20 mouse cellular contexts compared by ENCODE assay signal in genomic region chr14:20012506-20013275, GRCm38 (mm10). TPM values are rescaled to one million over a fixed set of nuclear protein-coding genes. Genes with fewer than 3 reads are reported as not detected.
A peak's percentile ranks its signal among the peaks of the same experiment; 100 is the strongest.
DNase-seq lines count a peak whose midpoint lies in the region; TF ChIP-seq lines count a peak whose summit lies in the region.
"Had no signal": no experiment of that assay in that cellular context is flagged by ENCODE, and none has a peak within 500 bp of the region (broad histone marks: within the 10 kb centered on the region; RNA-seq: fewer than 3 reads in every experiment).

No protein-coding gene starts in this region.

- WGBS in thymus, adult 2 months, result 12% methylated on average over 9 of the region's 9 CpGs

- no peaks in the 10 kb centered on the region for H3K36me3 ChIP-seq in thymus, adult 2 months (ENCODE audit: control insufficient read depth, insufficient read depth, low read length)
- H3K36me3 ChIP-seq: embryonic facial prominence, embryonic 12.5 days; heart, embryonic 13.5 days; neural tube, embryonic 13.5 days had no signal

- H3K27ac ChIP-seq in thymus, adult 2 months (ENCODE audit: control insufficient read depth, insufficient read depth, low read length), result peak overlapping the region; percentile 89
- H3K27ac ChIP-seq: embryonic facial prominence, embryonic 12.5 days; heart, embryonic 13.5 days; layer of hippocampus, adult 2 months; neural tube, embryonic 13.5 days had no signal

- peak; percentile 21 for DNase-seq in kidney, postnatal 10 days
- DNase-seq in kidney, adult 8-10 months, result no peak
- DNase-seq in thymus, adult 2 months, result peak; percentile 22
- no peak for DNase-seq in thymus, adult 18-20 months
- peak; percentile 34 to 47 for DNase-seq in right cerebral cortex, postnatal 10 days (ENCODE audit: low spot score in 2 of 2)
- DNase-seq in thymus, postnatal 4 days, result peak; percentile 51
- no peak for DNase-seq in cerebellum, adult 9-11 months
- no peak for DNase-seq in retina, postnatal 1 day
- DNase-seq: cerebellum, adult 2 months; gastrocnemius, postnatal 14 days; heart, postnatal 4 days; kidney, adult 9 months; liver; liver, postnatal 0 days; lung, postnatal 36 days; spleen, adult 18-20 months had no signal

- no peak for TF ChIP-seq CTCF in thymus, adult 2 months (IDR thresholded peaks at IDR 0.05; ENCODE audit: borderline replicate concordance, control insufficient read depth, extremely low read depth, insufficient read depth, low read length, poor library complexity)

- peaks cover 11% of the 10 kb centered on the region for H3K4me1 ChIP-seq in thymus, adult 2 months (replicated peaks; ENCODE audit: control insufficient read depth, insufficient read depth, low read length)
- H3K4me1 ChIP-seq: embryonic facial prominence, embryonic 12.5 days; neural tube, embryonic 13.5 days had no signal

- H3K4me3 ChIP-seq in thymus, adult 2 months (ENCODE audit: control insufficient read depth, insufficient read depth, low read length), result no peak overlapping the region
- H3K4me3 ChIP-seq: embryonic facial prominence, embryonic 12.5 days; heart, embryonic 13.5 days; layer of hippocampus, adult 2 months; neural tube, embryonic 13.5 days had no signal

- no peaks in the 10 kb centered on the region for H3K27me3 ChIP-seq in thymus, adult 2 months (ENCODE audit: control insufficient read depth, insufficient read depth, low read length)
- H3K27me3 ChIP-seq: embryonic facial prominence, embryonic 12.5 days; heart, embryonic 13.5 days; neural tube, embryonic 13.5 days had no signal

- no peak for TF ChIP-seq POLR2A in thymus, adult 2 months (IDR thresholded peaks at IDR 0.05; ENCODE audit: control insufficient read depth, extremely low read depth, insufficient read depth, low read length, poor library complexity)

RNA-seq across cellular contexts. Expression of gene Gng2, which starts 35.3 kb away (rescaled TPM):
- polyA plus RNA-seq in thymus, adult 2 months (2012; rRNA removed), result 12.3 and 14.0 TPM in 2 replicates

Comparison
In these comparisons a context has a peak if more than half of its experiments do, and no peak if none do; other contexts are left out.
1. DNase-seq: peak in kidney, postnatal 10 days (single experiment), thymus, adult 2 months (single experiment), right cerebral cortex, postnatal 10 days (2 of 2) and thymus, postnatal 4 days (single experiment); none in kidney, adult 8-10 months (0 of 2), thymus, adult 18-20 months (0 of 2), cerebellum, adult 9-11 months (single experiment) and retina, postnatal 1 day (single experiment).